Mouse (Mus musculus) stomach, postnatal 0 days (tissue): Measurements from ENCODE around the gene Cstl1.

Experiments
- CTCF ChIP-seq: IDR thresholded peaks from 2 replicates; pipeline ENCODE4 v1.5.1; 2016; ENCODE audit warnings: antibody characterized with exemption, low read depth, mild to moderate bottlenecking, moderate library complexity
- EP300 ChIP-seq: optimal IDR thresholded peaks from 2 replicates; pipeline ENCODE3; 2016; ENCODE audit warnings: antibody characterized with exemption

GRCm38 (mm10) chr2:148707202-148707530, 43.0 kb upstream of the Cstl1 start:
- TF ChIP-seq CTCF (no peak), EP300 (no peak)
